Mouse (Mus musculus): Measurements from ENCODE around the gene Rictor. TPM values are rescaled to one million over a fixed set of nuclear protein-coding genes. Genes with fewer than 3 reads are reported as not detected.
"Not testable (repeated sequence)": the region's sequence is repeated elsewhere in the genome, so short reads cannot be mapped to it uniquely, and the experiment has no call there.

Gene Rictor
- polyA plus RNA-seq, 1 experiment from 2014 or later = 34.0 TPM

GRCm38 (mm10) chr15:6746301-6746983 is 38.3 kb downstream of the Rictor start:
- not testable (repeated sequence) for H3K27me3 ChIP-seq (ENCODE audit: insufficient read depth, poor library complexity, severe bottlenecking); H3K9me3 ChIP-seq; H3K4me3 ChIP-seq; H3K27ac ChIP-seq; DNase-seq (ENCODE audit: low spot score)
- H3K36me3 ChIP-seq = peaks cover 22% of the 10 kb centered on the region
- peaks cover 22% of the 10 kb centered on the region for H3K4me1 ChIP-seq
- WGBS = 74% methylated on average over 8 of the region's 8 CpGs

- Histone ChIP-seq H3K27ac (no peak overlapping the region), H3K9me3 (no peaks in the 10 kb centered on the region), H3K4me1 (peaks cover 22% of the 10 kb centered on the region), H3K4me3 (no peak overlapping the region), H3K36me3 (peaks cover 22% of the 10 kb centered on the region), H3K27me3 (ENCODE audit: insufficient read depth, poor library complexity, severe bottlenecking) (no peaks in the 10 kb centered on the region)
- no peak for DNase-seq (ENCODE audit: low spot score)
- 91% methylated on average over 9 of the region's 9 CpGs for WGBS
Measured at GRCm38 (mm10) chr15:6747001-6747400, 38.8 kb downstream of the Rictor start.

- no peaks in the 10 kb centered on the region for H3K9me3 ChIP-seq
- 77% methylated on average over 2 of the region's 2 CpGs for WGBS
- no peaks in the 10 kb centered on the region for H3K27me3 ChIP-seq (ENCODE audit: insufficient read depth, poor library complexity, severe bottlenecking)
- no peak for DNase-seq (ENCODE audit: low spot score)
- H3K4me1 ChIP-seq = no peaks in the 10 kb centered on the region
- H3K4me3 ChIP-seq = no peak overlapping the region
- peaks cover 36% of the 10 kb centered on the region; the same call in 1 of the 2 replicates for H3K36me3 ChIP-seq
- no peak overlapping the region for H3K27ac ChIP-seq
Measured at GRCm38 (mm10) chr15:6754400-6754799, 46.2 kb downstream of the Rictor start.

GRCm38 (mm10) chr15:6772265-6772664 is 64.1 kb downstream of the Rictor start:
- no peaks in the 10 kb centered on the region for H3K27me3 ChIP-seq (ENCODE audit: insufficient read depth, poor library complexity, severe bottlenecking)
- H3K4me1 ChIP-seq = no peaks in the 10 kb centered on the region
- no peak overlapping the region for H3K4me3 ChIP-seq
- DNase-seq (ENCODE audit: low spot score) = no peak
- WGBS = 83% methylated on average over 3 of the region's 3 CpGs
- no peak overlapping the region for H3K27ac ChIP-seq
- no peaks in the 10 kb centered on the region for H3K9me3 ChIP-seq
- H3K36me3 ChIP-seq = peaks cover 70% of the 10 kb centered on the region

GRCm38 (mm10) chr15:6786212-6786611 is 78.0 kb downstream of the Rictor start:
- Histone ChIP-seq H3K27me3 (ENCODE audit: insufficient read depth, poor library complexity, severe bottlenecking) (no peaks in the 10 kb centered on the region), H3K4me1 (no peaks in the 10 kb centered on the region), H3K27ac (no peak overlapping the region), H3K36me3 (peaks cover 84% of the 10 kb centered on the region), H3K4me3 (no peak overlapping the region), H3K9me3 (no peaks in the 10 kb centered on the region)
- no peak for DNase-seq (ENCODE audit: low spot score)
- 89% methylated on average over 10 of the region's 10 CpGs for WGBS

GRCm38 (mm10) chr15:6787236-6787635 is 79.1 kb downstream of the Rictor start:
- H3K27me3 ChIP-seq (ENCODE audit: insufficient read depth, poor library complexity, severe bottlenecking) = no peaks in the 10 kb centered on the region
- no peaks in the 10 kb centered on the region for H3K9me3 ChIP-seq
- DNase-seq (ENCODE audit: low spot score) = no peak
- no peak overlapping the region for H3K27ac ChIP-seq
- no peaks in the 10 kb centered on the region for H3K4me1 ChIP-seq
- H3K36me3 ChIP-seq = peaks cover 83% of the 10 kb centered on the region
- WGBS = 93% methylated on average over 10 of the region's 10 CpGs
- H3K4me3 ChIP-seq = no peak overlapping the region

GRCm38 (mm10) chr15:6790011-6790410 is 81.8 kb downstream of the Rictor start:
- H3K27ac ChIP-seq = no peak overlapping the region
- peaks cover 85% of the 10 kb centered on the region for H3K36me3 ChIP-seq
- DNase-seq (ENCODE audit: low spot score) = no peak
- H3K4me1 ChIP-seq = no peaks in the 10 kb centered on the region
- H3K9me3 ChIP-seq = no peaks in the 10 kb centered on the region
- 87% methylated on average over 7 of the region's 7 CpGs for WGBS
- H3K4me3 ChIP-seq = no peak overlapping the region
- no peaks in the 10 kb centered on the region for H3K27me3 ChIP-seq (ENCODE audit: insufficient read depth, poor library complexity, severe bottlenecking)

GRCm38 (mm10) chr15:6791648-6792047 is 83.5 kb downstream of the Rictor start:
- peaks cover 89% of the 10 kb centered on the region for H3K36me3 ChIP-seq
- H3K4me1 ChIP-seq = no peaks in the 10 kb centered on the region
- DNase-seq (ENCODE audit: low spot score) = no peak
- no peak overlapping the region for H3K27ac ChIP-seq
- H3K9me3 ChIP-seq = no peaks in the 10 kb centered on the region
- no peaks in the 10 kb centered on the region for H3K27me3 ChIP-seq (ENCODE audit: insufficient read depth, poor library complexity, severe bottlenecking)
- 93% methylated on average over 11 of the region's 11 CpGs for whole genome bisulfite sequencing
- no peak overlapping the region for H3K4me3 ChIP-seq

GRCm38 (mm10) chr15:6792846-6793245 is 84.7 kb downstream of the Rictor start:
- Histone ChIP-seq H3K4me1 (no peaks in the 10 kb centered on the region), H3K27me3 (ENCODE audit: insufficient read depth, poor library complexity, severe bottlenecking) (no peaks in the 10 kb centered on the region), H3K27ac (no peak overlapping the region), H3K9me3 (no peaks in the 10 kb centered on the region), H3K36me3 (peaks cover 87% of the 10 kb centered on the region), H3K4me3 (no peak overlapping the region)
- DNase-seq (ENCODE audit: low spot score) = no peak
- WGBS = 87% methylated on average over 7 of the region's 7 CpGs

- H3K36me3 ChIP-seq = peaks cover 41% of the 10 kb centered on the region
- DNase-seq (ENCODE audit: low spot score) = peak; percentile 51
- H3K4me3 ChIP-seq; H3K27me3 ChIP-seq (ENCODE audit: insufficient read depth, poor library complexity, severe bottlenecking); H3K9me3 ChIP-seq; H3K4me1 ChIP-seq; H3K27ac ChIP-seq: not testable (repeated sequence)
- 95% methylated on average over 8 of the region's 8 CpGs for WGBS
Measured at GRCm38 (mm10) chr15:6801212-6801611, 93.0 kb downstream of the Rictor start.

- Histone ChIP-seq H3K9me3 (no peaks in the 10 kb centered on the region), H3K27me3 (ENCODE audit: insufficient read depth, poor library complexity, severe bottlenecking) (no peaks in the 10 kb centered on the region), H3K36me3 (no peaks in the 10 kb centered on the region), H3K27ac (no peak overlapping the region), H3K4me3 (no peak overlapping the region), H3K4me1 (no peaks in the 10 kb centered on the region)
- 82% methylated on average over 4 of the region's 4 CpGs for WGBS
- DNase-seq (ENCODE audit: low spot score) = no peak
Measured at GRCm38 (mm10) chr15:6815807-6816206, 107.6 kb downstream of the Rictor start.

GRCm38 (mm10) chr15:6840199-6840598 is 132.0 kb downstream of the Rictor start:
- H3K27ac ChIP-seq = no peak overlapping the region
- H3K36me3 ChIP-seq = no peaks in the 10 kb centered on the region
- DNase-seq (ENCODE audit: low spot score) = no peak
- H3K4me1 ChIP-seq = no peaks in the 10 kb centered on the region
- no peak overlapping the region for H3K4me3 ChIP-seq
- H3K9me3 ChIP-seq = no peaks in the 10 kb centered on the region
- WGBS = 46% methylated on average over 4 of the region's 4 CpGs
- no peaks in the 10 kb centered on the region for H3K27me3 ChIP-seq (ENCODE audit: insufficient read depth, poor library complexity, severe bottlenecking)

- H3K4me3 ChIP-seq = no peak overlapping the region
- H3K27ac ChIP-seq = no peak overlapping the region
- H3K9me3 ChIP-seq = no peaks in the 10 kb centered on the region
- no peaks in the 10 kb centered on the region for H3K27me3 ChIP-seq (ENCODE audit: insufficient read depth, poor library complexity, severe bottlenecking)
- 70% methylated on average over 1 of the region's 1 CpGs for WGBS
- no peaks in the 10 kb centered on the region for H3K4me1 ChIP-seq
- no peak for DNase-seq (ENCODE audit: low spot score)
- no peaks in the 10 kb centered on the region for H3K36me3 ChIP-seq
Measured at GRCm38 (mm10) chr15:6849851-6850250, 141.7 kb downstream of the Rictor start.
